Mouse (Mus musculus) cerebellum, postnatal 36 days (tissue): ENCODE measurements around the gene Gp1ba.

Experiments used
- DNase-seq, 2 experiments: peaks; one replicate each; pipeline ENCODE4 v3.0.0; 2021 to 2022; ENCODE audit warnings: mixed read lengths in 2 of 2

The Gp1ba gene

DNA sequence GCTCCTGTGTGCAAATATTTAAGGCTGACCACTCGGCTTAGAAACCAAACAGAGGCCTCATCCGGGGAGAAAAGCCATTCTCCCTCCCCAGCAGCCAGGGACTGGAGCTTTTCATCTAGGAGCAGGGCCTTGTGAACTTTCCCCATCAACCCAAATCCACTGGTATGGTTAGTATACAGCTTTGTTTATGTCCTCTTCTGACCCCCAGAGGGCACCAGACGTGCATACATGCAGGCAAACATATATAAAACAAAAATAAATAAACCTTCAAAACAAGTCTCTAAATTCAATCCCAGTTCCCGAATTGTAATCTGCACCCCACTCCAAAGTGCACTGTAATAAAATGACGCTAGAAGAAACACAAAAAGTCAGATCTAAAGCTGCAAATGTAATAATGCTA is 9.4 kb upstream of the Gp1ba start:
- no peak for DNase-seq

DNA sequence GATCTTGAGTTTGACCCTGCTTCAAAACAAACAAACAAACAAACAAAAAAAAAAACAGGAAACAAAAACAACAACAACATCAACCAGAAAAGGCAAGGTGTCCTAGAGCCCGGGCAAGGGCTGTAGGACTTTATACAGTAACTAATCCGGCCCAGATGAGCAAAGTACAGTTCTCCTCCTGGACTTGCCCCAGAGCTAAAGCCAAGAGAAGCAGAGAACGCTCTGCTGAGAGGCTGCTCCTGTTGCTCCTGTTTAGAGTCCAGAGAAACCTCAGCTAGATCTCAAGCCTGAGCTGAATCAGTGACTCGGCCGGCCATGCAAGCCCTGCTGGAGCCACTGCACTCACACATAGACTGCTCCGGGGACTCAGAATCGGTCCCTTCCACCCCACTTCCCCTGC is 8.8 kb upstream of the Gp1ba start:
- DNase-seq, result no peak

DNA sequence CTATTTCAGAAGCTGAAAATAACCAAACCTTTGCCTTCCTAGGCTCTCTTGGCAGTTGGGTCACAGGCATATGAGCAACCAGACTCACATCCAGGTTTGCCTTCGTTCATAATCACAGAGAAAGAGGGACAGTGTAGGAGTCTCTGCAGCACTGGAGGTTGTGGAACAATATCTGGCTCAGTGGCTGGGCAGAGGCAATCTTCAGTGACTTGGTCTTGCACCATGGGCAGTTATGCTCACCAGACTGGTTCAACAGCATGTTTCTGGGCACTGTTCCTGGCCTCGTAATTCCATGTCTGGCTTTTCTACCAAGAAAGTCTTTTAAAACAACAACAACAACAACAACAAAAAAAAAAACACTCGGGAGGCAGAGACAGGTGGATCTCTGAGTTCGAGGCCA is 3.3 kb upstream of the Gp1ba start:
- DNase-seq, result no peak

DNA sequence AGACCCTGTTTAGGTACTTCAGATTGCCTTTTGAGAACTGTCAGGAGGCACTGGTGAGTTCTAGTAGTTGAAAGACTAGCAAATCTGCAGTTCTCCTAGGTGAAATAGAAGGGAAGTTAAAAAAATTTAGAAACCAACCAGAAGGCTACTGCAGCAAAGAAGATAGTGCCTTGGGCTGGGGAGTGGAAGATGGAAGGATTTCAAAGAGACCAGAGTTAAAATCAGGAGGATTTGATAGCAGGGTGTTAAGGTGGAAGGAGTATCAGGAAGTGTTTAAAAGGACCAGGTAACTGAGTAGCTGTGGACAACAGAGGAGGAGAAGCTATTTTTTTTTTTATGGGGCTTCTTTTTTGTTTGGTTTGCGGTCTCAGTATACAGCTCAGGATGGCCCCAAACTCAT is 1.2 kb upstream of the Gp1ba start:
- DNase-seq, result no peak

DNA sequence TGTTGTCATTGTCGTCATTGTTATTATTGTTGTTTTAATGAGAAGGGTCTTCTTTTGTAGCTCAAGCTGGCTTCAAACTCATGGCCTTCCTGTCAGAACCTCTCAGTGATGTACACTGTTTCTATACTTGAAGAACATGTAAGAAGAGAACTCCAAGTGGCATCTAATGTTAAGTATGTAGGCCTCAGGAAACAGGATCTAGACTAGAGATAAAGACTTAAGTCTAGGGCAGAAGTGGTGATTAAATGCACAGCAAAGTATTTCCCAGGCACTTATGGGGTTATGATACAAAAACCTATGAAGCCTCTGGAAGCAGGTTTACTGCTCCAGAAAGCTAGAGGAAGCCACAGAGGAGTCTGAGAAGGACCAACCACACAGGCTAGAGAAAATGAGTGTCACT is 629 bp upstream of the Gp1ba start:
- no peak for DNase-seq

- no peak for DNase-seq
Measured at GRCm38 (mm10) chr11:70639976-70640375, 1.1 kb downstream of the Gp1ba start.

- no peak for DNase-seq
Measured at GRCm38 (mm10) chr11:70641241-70641640, 2.3 kb downstream of the Gp1ba start.

DNA sequence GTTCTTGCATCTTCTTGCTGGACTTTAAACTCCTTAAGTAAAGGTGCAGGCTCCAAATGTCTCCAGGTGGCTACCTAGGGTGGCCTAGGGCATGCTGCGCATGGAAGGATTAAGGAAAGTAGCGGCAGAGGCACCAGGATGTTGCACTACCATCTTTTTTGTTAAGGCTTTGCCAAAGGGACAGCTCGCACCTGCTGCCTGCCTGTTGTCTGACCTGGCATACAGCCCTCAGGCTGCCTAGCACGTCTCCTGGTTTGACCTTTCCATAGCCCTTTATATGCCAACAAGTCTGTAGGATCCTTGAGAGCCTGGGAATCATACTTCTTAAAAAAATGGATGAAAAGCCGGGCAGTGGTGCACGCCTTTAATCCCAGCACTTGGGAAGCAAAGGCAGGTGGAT is 4.1 kb downstream of the Gp1ba start:
- no peak for DNase-seq

DNA sequence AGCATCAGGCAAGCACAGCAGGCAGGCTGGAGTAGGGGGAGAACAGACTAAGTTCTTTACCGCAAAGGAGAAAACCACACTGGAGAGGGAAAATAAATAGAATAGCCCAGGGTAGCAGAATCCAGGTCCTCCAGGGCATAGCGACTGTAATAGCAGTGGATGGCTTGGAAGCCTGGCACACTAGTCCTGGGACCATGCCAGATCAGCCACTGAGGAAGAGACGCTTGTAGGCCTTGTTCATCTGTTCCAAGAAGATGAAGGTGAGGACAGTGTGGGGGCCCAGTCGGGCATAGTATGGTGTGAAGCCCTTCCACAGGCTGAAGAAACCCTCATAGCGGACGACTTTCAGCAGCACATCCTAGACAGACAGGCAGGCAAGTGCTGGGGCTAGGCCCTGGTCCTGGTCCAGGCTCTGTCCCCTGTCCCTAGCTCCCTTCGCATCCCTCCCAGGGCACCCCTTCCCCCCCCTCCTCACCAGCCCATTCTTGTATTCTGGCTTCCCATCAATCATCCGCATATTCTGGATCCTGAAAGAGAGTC is 5.7 kb downstream of the Gp1ba start:
- DNase-seq, result no peak

- DNase-seq, result no peak
Measured at GRCm38 (mm10) chr11:70645461-70646258, 6.7 kb downstream of the Gp1ba start.

- no peak for DNase-seq
Measured at GRCm38 (mm10) chr11:70646259-70646555, 7.3 kb downstream of the Gp1ba start.

DNA sequence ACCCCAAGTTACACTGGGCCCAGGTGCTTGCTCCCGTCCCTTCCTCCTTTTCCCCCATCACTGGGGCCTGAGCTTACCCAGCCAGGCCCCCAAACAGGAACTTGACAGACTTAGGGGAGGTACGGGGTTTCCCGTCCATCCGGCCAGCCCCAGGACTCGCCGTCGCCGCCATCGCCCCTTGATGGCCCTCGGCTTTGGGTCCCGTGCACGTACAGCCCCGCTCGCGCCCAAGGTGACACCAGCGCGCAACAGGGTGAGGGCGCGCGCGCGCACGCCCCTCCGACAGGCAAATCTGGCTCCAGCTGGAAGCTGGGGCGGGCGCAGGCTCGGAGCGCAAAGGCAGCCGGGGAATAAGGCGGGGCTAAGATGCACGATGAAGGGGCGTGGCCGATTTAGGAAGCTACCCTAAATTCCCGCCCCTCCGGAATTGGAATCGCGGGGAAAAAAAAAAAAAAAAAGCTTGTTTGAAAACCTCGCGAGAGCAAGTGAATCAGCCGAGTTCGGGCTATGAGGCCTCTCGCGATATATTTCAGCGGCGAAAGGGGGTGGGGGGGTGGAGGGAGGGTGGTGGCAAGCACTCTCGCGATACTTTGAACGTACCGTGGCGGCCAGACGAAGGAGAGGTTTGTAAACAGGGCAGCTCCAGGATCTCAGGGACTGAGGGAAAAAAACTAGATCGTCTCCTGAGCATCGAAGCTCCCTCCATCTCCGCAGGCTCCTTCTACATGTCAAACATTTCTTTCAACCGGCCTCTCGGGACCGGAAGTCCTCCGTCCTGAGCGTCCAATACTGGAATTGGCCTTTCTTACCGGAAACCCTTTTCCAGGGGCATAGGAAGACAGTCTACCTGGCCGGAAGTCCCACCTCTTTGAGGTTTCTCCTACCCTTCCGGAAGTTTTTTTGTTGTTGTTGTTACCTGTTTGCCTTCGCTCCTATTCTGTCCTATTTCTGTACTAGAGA is 8.0 kb downstream of the Gp1ba start, which contains the start of the genes Rnf167 and Slc25a11:
Gene Rnf167, plus strand, starts transcription at position 545 of the 960 bp plus-strand sequence.
Gene Slc25a11, minus strand, starts transcription at position 789 of the 960 bp plus-strand sequence.
- DNase-seq, result peak; percentile 96

GRCm38 (mm10) chr11:70647716-70648420 is 8.9 kb downstream of the Gp1ba start:
- peak in 1 of 2 experiments; percentile 28 for DNase-seq

DNA sequence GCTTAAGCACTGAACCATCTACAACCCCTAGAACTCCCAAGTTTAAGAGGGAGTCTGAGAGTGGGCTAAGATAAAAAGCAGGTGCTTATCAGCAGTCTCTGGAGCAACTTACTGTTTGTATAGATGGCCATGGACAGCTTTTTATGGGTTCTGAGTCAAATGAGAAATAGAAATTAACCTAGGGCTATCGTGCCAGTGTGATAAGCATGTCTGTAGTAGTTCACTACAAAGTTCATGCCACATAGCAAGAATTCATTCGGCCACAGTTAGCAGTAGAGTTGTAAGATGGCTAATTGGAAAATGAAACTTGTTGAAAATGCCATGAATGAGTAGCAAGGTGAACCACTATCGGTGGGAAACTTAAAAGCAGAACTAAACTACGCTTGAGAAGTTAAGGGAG is 9.6 kb downstream of the Gp1ba start:
- no peak for DNase-seq

DNA sequence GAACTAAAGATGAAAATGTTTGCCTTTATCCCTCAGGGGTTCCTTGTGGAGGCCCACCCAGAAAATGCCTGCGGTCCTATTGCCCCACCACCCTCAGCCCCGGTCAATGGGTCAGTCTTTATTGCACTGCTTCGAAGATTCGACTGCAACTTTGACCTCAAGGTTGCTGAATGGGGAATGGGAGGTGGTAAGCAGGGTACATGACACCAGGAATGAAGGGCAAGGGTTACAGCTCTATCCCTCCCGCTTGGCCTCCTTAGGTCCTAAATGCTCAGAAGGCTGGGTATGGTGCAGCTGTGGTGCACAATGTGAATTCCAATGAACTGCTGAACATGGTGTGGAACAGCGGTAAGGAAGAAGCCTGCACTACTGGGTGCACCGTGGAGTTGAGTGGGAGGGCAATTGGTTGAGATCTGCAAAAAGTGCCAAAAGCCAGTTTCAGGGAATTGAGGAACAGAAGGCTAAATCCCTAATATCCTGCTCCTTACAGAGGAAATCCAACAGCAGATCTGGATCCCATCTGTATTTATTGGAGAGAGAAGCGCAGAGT is 10.3 kb downstream of the Gp1ba start:
- DNase-seq, result no peak

- no peak for DNase-seq
Measured at GRCm38 (mm10) chr11:70650322-70651175, 11.6 kb downstream of the Gp1ba start.

DNA sequence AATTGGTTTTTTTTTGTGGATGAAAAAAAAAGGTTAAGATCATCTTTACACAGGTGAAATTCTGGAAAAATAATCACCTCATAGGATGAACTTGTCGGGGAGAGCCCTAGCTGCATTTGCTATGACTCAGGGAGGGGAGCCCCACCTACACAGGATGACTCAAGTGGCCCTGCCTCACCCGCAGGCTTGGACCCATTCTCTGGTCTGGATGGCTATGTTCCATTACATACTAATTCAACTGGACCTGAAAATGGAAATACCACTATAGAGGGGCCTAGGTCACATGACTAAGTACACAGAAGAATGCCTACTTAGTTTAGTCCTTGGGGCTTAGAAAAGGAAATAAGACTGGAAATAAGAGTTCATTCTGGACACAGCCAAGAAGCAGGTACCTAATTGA is 12.5 kb downstream of the Gp1ba start:
- DNase-seq, result no peak

- DNase-seq, result no peak
Measured at GRCm38 (mm10) chr11:70652029-70652883, 13.3 kb downstream of the Gp1ba start.

GRCm38 (mm10) chr11:70652884-70653344 is 14.0 kb downstream of the Gp1ba start:
- DNase-seq, result no peak
